Mouse (Mus musculus) stomach, postnatal 0 days (tissue): ENCODE data around the gene Guk1. TPM values are rescaled to one million over a fixed set of nuclear protein-coding genes. Genes with fewer than 3 reads are reported as not detected.
A peak's percentile ranks its signal among the peaks of the same experiment; 100 is the strongest.

Experiments
- ATAC-seq: fragments of 200-750 bp; cut with Nextera tagmentation; 2 replicates; pipeline ENCODE4 v1.8.0; 2017; ENCODE audit not compliant: low FRiP score, low TSS enrichment
- DNase-seq: peaks from one replicate; pipeline ENCODE4 v3.0.0-alpha.2; 2016; ENCODE audit warnings: low spot score
- H3K27ac ChIP-seq: fragments of 300-500 bp; sonication (generic); replicated peaks from 2 replicates; pipeline ENCODE4 v1.5.1; 2014; ENCODE audit warnings: mild to moderate bottlenecking, control low read depth
- H3K27me3 ChIP-seq: fragments of 300-500 bp; sonication (generic); 2 replicates; pipeline ENCODE4 v1.6.1; 2014; ENCODE audit warnings: low read length; ENCODE audit not compliant: control insufficient read depth, insufficient read depth
- H3K36me3 ChIP-seq: fragments of 300-500 bp; sonication (generic); 2 replicates; pipeline ENCODE4 v1.6.1; 2014; ENCODE audit warnings: low read length, mixed read lengths; ENCODE audit not compliant: control insufficient read depth, insufficient read depth
- H3K4me1 ChIP-seq: fragments of 300-500 bp; sonication (generic); replicated peaks from 2 replicates; pipeline ENCODE4 v1.6.1; 2014; ENCODE audit warnings: antibody characterized with exemption; ENCODE audit not compliant: control insufficient read depth, insufficient read depth
- H3K4me2 ChIP-seq: fragments of 300-500 bp; sonication (generic); replicated peaks from 2 replicates; pipeline ENCODE4 v1.6.1; 2014; ENCODE audit warnings: low read depth, mild to moderate bottlenecking, control low read depth, moderate library complexity
- H3K4me3 ChIP-seq: fragments of 300-500 bp; sonication (generic); 2 replicates; pipeline ENCODE4 v1.5.1; 2014; ENCODE audit warnings: low read depth, low read length, control low read depth
- H3K9ac ChIP-seq: fragments of 300-500 bp; sonication (generic); 2 replicates; pipeline ENCODE4 v1.6.1; 2014; ENCODE audit warnings: mild to moderate bottlenecking, low read length, control low read depth, mixed read lengths
- H3K9me3 ChIP-seq: fragments of 300-500 bp; sonication (generic); 2 replicates; pipeline ENCODE4 v1.6.1; 2016; ENCODE audit warnings: low read length; ENCODE audit not compliant: control insufficient read depth
- CTCF ChIP-seq: IDR thresholded peaks from 2 replicates; pipeline ENCODE4 v1.5.1; 2016; ENCODE audit warnings: antibody characterized with exemption, low read depth, mild to moderate bottlenecking, moderate library complexity
- EP300 ChIP-seq: optimal IDR thresholded peaks from 2 replicates; pipeline ENCODE3; 2016; ENCODE audit warnings: antibody characterized with exemption
- WGBS: fragments of 180-500 bp; shearing (Covaris S2); extraction: QIAGEN DNeasy Blood & Tissue Kit; methylation state at CpG from one replicate; pipeline ENCODE4 v1.1.7; 2014; 5-methylcytosine and 5-hydroxymethylcytosine counted together
- polyA plus RNA-seq: library from polyadenylated mRNA; unstranded; fragments of >200 nt; fragmentation: Nextera tagmentation; extraction: Ambion mirVana; gene quantifications from 2 replicates; pipeline ENCODE4 v1.2.1, GENCODE M21; 2015

Gene Guk1
- polyA plus RNA-seq, 1 experiment from 2014 or later = 176 TPM

DNA sequence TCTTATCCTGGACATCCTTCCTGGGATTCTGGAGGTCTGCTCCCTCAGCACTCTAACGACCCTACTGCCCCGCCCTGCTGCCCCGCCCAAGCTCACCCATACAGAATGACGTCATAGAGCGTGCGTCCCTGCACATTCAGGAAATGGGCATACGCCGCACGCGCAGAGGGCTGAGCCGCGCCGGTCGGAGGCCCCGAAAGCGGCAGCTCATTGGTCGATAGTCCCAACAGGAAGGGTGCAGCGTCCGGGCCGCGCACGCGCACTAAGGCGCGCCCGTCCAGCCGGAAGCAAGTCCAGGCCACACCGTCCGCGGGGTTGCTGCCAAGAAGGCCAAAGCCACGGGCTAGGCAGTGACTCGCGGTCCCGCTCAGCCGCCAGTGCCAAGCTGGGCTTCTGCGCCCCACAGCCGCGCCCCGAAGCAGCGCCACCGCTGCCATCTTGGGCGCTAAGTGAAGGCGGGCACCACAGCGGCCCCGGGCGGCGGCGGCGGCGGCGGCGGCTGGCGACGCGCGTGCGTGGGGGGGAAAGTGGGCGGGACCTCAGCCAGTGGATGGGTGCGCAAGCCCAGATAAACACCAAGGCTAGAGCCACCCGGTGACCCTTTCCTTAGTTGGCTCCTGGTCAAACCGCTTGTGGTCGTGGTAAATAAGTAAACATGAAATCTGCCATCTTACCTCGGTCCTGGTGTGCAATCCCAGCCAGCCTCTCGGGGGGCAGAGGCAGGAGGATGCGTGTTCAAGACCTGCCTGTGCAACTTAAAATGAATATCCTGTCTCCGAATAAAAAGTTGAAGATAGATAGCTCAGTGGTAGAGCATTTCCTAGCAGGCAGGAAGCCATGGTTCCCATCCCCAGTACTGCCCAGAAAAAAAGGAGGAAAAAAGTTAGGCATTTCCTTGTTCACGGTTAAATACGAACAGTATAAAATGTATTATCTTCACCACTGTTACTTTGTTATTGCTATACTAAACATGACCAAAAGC is 28.5 kb downstream of the Guk1 start, which contains the start of gene Iba57:
Iba57 (minus strand) TSS at position 485 of the 982 bp plus-strand sequence.
- Histone ChIP-seq H3K36me3 (peaks cover under 1% of the 10 kb centered on the region; the same call in 1 of the 2 replicates), H3K4me3 (peak within 1 kb of the TSS; percentile 63), H3K4me2 (peak within 1 kb of the TSS; percentile 63), H3K27me3 (no peaks in the 10 kb centered on the region), H3K9ac (peak within 1 kb of the TSS; percentile 89), H3K4me1 (0 out of 2 replicates have a peak, but pooled peaks cover 3% of the 10 kb centered on the region), H3K27ac (peak within 1 kb of the TSS; percentile 99), H3K9me3 (no peaks in the 10 kb centered on the region)
- peak; percentile 98 for ATAC-seq
- peak; percentile 98 for DNase-seq
- 2% methylated on average over 59 of the region's 68 CpGs for WGBS
- no peak for TF ChIP-seq EP300
- peak; percentile 51; the same call in 1 of the 2 replicates for TF ChIP-seq CTCF

DNA sequence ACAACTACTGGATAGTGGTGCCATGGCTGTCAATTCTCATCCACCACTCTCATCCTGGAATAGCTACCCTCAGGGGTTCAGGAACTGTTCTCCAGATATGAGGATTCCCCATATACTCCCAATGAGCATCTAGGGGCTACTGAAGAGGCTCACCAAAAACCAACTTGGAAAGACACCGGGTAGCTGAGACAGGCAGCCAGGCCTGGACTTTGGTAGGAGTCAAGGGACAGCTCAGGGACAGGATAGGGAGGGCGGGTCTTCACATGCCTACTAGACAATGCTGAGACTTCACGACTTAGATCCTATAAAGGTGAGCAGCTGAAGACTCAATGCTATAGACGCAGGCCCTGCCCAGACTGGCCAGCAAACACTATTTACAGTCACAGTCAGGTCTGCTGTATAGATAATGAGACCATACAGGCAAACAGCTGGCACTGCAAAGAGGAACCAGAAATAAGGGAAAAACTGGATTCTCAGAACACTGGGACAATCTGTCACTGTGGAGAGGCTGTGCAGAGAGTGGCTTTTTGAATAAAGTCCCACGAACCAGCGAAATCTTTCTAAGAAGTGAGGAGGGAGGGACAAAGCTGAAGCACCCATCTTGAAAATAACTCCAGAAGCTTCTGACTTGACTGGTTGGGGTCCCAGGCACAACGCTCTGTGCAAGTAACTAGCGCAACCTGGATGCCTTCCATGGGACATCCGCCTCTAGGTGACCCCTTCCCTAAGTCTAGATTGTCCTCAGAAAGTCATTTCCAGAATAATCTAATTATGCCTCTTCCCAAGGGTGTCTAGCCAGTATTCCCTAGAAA is 29.4 kb downstream of the Guk1 start:
- ATAC-seq = peak; percentile 1; the same call in 1 of the 2 replicates

DNA sequence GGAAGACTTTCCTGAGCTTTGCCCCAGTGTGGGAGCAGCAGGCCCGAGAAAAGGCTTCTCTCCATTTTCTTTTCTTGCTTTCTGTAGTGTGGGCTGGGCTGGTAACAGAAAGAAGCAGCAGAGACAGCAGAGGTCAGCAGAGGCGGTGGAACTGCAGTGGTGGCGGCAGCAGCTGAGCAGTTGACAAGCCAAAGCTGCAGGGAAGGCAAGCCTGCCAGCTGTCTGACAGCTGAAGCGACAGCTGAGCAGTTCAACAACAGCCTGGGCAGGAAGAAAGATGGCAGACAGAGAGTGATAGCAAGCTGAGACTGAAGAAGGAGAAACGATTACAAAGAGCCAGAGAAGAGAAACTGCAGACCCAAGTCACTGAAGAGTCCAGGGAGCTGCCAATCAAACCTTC is 30.6 kb downstream of the Guk1 start:
- H3K9me3 ChIP-seq = no peaks in the 10 kb centered on the region
- no peak for DNase-seq

More for the DNA sequence above, 29.4 kb downstream of the Guk1 start:
- Histone ChIP-seq H3K9me3 (no peaks in the 10 kb centered on the region), H3K27me3 (no peaks in the 10 kb centered on the region), H3K4me3 (peak overlapping the region; percentile 63), H3K36me3 (peaks cover 8% of the 10 kb centered on the region; the same call in 1 of the 2 replicates), H3K4me1 (0 out of 2 replicates have a peak, but pooled peaks cover 3% of the 10 kb centered on the region), H3K9ac (peak overlapping the region; percentile 56), H3K4me2 (peak overlapping the region; percentile 63), H3K27ac (peak overlapping the region; percentile 99)
- no peak for TF ChIP-seq EP300
- TF ChIP-seq CTCF = no peak
- 48% methylated on average over 9 of the region's 9 CpGs for WGBS
- DNase-seq = peak; percentile 22

DNA sequence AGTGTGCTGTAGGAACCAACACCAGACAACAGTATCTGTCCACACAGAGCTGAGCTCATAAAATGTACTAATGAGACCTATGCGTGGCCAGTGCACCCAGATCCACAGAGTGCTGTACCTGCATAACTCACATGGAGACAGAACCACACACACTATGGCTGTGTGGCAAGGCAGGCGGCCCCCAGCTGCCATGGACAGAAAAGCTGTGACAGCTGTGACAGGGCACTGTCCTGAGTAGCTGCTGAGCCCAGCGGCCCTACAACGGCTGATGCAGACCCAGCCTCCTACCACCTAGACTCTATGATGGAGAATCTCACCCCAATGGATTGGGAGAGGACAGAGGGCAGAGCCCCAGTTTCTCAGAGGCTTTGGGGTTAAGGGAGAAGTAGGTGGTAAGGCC is 32.5 kb downstream of the Guk1 start:
- H3K9ac ChIP-seq = no peak overlapping the region
- DNase-seq (no peak), ATAC-seq (no peak)
- no peak overlapping the region for H3K27ac ChIP-seq
- 88% methylated on average over 4 of the region's 4 CpGs for WGBS
- no peak overlapping the region for H3K4me3 ChIP-seq
- peaks cover 11% of the 10 kb centered on the region for H3K36me3 ChIP-seq
- H3K4me2 ChIP-seq = no peak overlapping the region
- no peaks in the 10 kb centered on the region for H3K27me3 ChIP-seq
- H3K4me1 ChIP-seq = 0 out of 2 replicates have a peak, but pooled peaks cover 3% of the 10 kb centered on the region
- TF ChIP-seq EP300 (no peak), CTCF (no peak)
- H3K9me3 ChIP-seq = no peaks in the 10 kb centered on the region

More for the DNA sequence above, 30.6 kb downstream of the Guk1 start:
- H3K36me3 ChIP-seq = peaks cover 8% of the 10 kb centered on the region; the same call in 1 of the 2 replicates
- no peak overlapping the region for H3K4me2 ChIP-seq
- no peak overlapping the region for H3K9ac ChIP-seq
- TF ChIP-seq CTCF = peak; percentile 47
- no peak for TF ChIP-seq EP300
- 0 out of 2 replicates have a peak, but pooled peaks cover 3% of the 10 kb centered on the region for H3K4me1 ChIP-seq
- no peak for ATAC-seq
- H3K27ac ChIP-seq = no peak overlapping the region
- H3K4me3 ChIP-seq = no peak overlapping the region
- H3K27me3 ChIP-seq = no peaks in the 10 kb centered on the region
- WGBS = 61% methylated on average over 5 of the region's 5 CpGs

DNA sequence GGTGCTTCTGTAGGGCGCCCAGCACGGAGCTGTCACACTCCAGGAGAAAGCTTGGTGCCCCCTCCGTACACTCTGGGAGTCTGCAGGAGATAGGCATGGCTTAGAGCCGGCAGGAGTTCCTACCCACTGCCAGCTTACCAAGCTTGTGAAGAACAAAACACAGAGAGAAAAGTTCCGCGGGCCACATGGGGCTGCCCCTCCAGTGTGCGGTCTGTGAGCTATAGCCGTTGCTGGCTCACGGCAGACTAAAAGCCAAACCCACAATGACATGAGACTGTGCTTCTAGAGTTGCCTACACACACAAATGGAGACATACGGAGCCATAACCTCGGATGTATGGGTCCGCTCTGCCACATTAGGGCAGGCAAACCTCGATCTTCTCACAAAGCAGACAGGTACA is 32.9 kb downstream of the Guk1 start:
- Histone ChIP-seq H3K4me2 (no peak overlapping the region), H3K4me1 (0 out of 2 replicates have a peak, but pooled peaks cover 3% of the 10 kb centered on the region), H3K9ac (no peak overlapping the region), H3K27me3 (no peaks in the 10 kb centered on the region), H3K4me3 (no peak overlapping the region), H3K27ac (no peak overlapping the region), H3K9me3 (no peaks in the 10 kb centered on the region), H3K36me3 (peaks cover 11% of the 10 kb centered on the region)
- 90% methylated on average over 13 of the region's 13 CpGs for WGBS
- DNase-seq (no peak), ATAC-seq (no peak)
- TF ChIP-seq CTCF = no peak
- no peak for TF ChIP-seq EP300
